Mouse (Mus musculus) cerebellum, adult 2 months (tissue): ENCODE measurements at regions not wholly inside any gene's neighbourhood (a gene's known extent, or its start where the extent isn't known, plus 50 kb on each side); places are given as distances from the start of the nearest gene placed in this dataset.

ENCODE experiments used
- DNase-seq, 2 experiments: peaks; one replicate each; pipeline ENCODE4 v3.0.0; 2021
- H3K27ac ChIP-seq: fragments of 200-500 bp; 2 replicates; pipeline ENCODE4 v1.5.1; 2012; ENCODE audit warnings: low read length, control low read depth, inconsistent platforms; ENCODE audit not compliant: insufficient read depth
- H3K27me3 ChIP-seq: fragments of 200-500 bp; 2 replicates; pipeline ENCODE4 v1.6.1; 2012; ENCODE audit warnings: inconsistent platforms, mild to moderate bottlenecking, low read length, moderate library complexity; ENCODE audit not compliant: control insufficient read depth, insufficient read depth
- H3K4me1 ChIP-seq: fragments of 200-500 bp; 2 replicates; pipeline ENCODE4 v1.6.1; 2011; ENCODE audit warnings: low read length; ENCODE audit not compliant: control insufficient read depth, insufficient read depth
- H3K4me3 ChIP-seq: fragments of 200-500 bp; replicated peaks from 2 replicates; pipeline ENCODE3; 2011; ENCODE audit warnings: mild to moderate bottlenecking, low read depth, low read length, control low read depth; ENCODE audit not compliant: insufficient read depth
- CTCF ChIP-seq: fragments of 200-500 bp; IDR thresholded peaks from 2 replicates; pipeline ENCODE4 v1.5.1; 2011; ENCODE audit warnings: low read depth, mild to moderate bottlenecking, control low read depth, low read length, moderate library complexity, borderline replicate concordance; ENCODE audit not compliant: insufficient read depth
- POLR2A ChIP-seq: fragments of 200-500 bp; IDR thresholded peaks from 2 replicates; pipeline ENCODE4 v1.6.1; 2011; ENCODE audit warnings: low read length, control low read depth, borderline replicate concordance; ENCODE audit not compliant: insufficient read depth
- WGBS: fragments of 180-500 bp; shearing (Covaris S2); methylation state at CpG from one replicate; pipeline ENCODE4 v1.1.7; 2018; 5-methylcytosine and 5-hydroxymethylcytosine counted together

- TF ChIP-seq CTCF = no peak
- TF ChIP-seq POLR2A = no peak
- WGBS = 21% methylated on average over 3 of the region's 3 CpGs
- Histone ChIP-seq H3K27me3 (no peaks in the 10 kb centered on the region), H3K4me1 (peaks cover 8% of the 10 kb centered on the region; the same call in 1 of the 2 replicates), H3K27ac (no peak overlapping the region), H3K4me3 (no peak overlapping the region)
- peak in 1 of 2 experiments; percentile 7 for DNase-seq
Measured at GRCm38 (mm10) chr17:78141136-78141535, 58.9 kb upstream of the Crim1 start.

GRCm38 (mm10) chr17:78142431-78142830 is 57.6 kb upstream of the Crim1 start:
- TF ChIP-seq POLR2A = no peak
- no peak for TF ChIP-seq CTCF
- no peak for DNase-seq
- H3K4me3 ChIP-seq = no peak overlapping the region
- H3K27ac ChIP-seq = no peak overlapping the region
- H3K27me3 ChIP-seq = no peaks in the 10 kb centered on the region
- WGBS = 93% methylated on average over 7 of the region's 7 CpGs
- peaks cover 8% of the 10 kb centered on the region; the same call in 1 of the 2 replicates for H3K4me1 ChIP-seq

DNA sequence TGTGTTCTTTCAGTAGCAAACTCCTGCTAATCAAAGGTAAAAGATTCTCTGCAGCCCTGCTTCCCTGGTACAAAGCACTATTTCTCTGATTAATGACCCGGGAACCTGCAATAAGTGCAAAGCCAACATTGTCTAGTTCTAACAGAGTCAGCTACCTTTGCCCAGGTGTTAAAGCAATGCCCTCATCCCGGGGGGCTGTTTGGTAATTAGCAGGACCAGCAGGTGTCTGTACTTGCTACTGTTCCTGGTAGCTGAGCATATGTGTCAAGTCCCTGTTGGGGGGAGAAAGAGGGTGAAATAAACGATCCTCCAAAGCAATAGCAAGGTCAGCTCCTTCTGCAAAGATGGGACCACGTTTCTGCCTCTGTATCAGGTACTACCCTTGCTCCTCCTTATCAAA is 54.7 kb upstream of the Crim1 start:
- no peaks in the 10 kb centered on the region for H3K27me3 ChIP-seq
- H3K4me3 ChIP-seq = no peak overlapping the region
- TF ChIP-seq POLR2A (no peak), CTCF (no peak)
- 16% methylated on average over 4 of the region's 4 CpGs for WGBS
- DNase-seq = peak; percentile 39 to 53
- no peak overlapping the region for H3K27ac ChIP-seq
- H3K4me1 ChIP-seq = peaks cover 8% of the 10 kb centered on the region; the same call in 1 of the 2 replicates
